Mouse (Mus musculus) hindbrain, embryonic 15.5 days (tissue): Measurements from ENCODE around the gene Fam43b. TPM values are rescaled to one million over a fixed set of nuclear protein-coding genes. Genes with fewer than 3 reads are reported as not detected.
A peak's percentile ranks its signal among the peaks of the same experiment; 100 is the strongest.

Experiments used
- ATAC-seq: fragments of 200-750 bp; cut with Nextera tagmentation; 2 replicates; pipeline ENCODE4 v1.8.0; 2017; ENCODE audit warnings: low read depth, moderate number of reproducible peaks, moderate TSS enrichment; ENCODE audit not compliant: low FRiP score
- H3K27ac ChIP-seq: fragments of 300-500 bp; sonication (generic); replicated peaks from 2 replicates; pipeline ENCODE4 v1.5.1; 2015; ENCODE audit warnings: mild to moderate bottlenecking, inconsistent platforms
- H3K27me3 ChIP-seq: fragments of 300-500 bp; sonication (generic); 2 replicates; pipeline ENCODE4 v1.6.1; 2015; ENCODE audit warnings: control low read depth, inconsistent platforms
- H3K36me3 ChIP-seq: fragments of 300-500 bp; sonication (generic); 2 replicates; pipeline ENCODE4 v1.6.1; 2015; ENCODE audit warnings: control low read depth, inconsistent platforms
- H3K4me1 ChIP-seq: fragments of 300-500 bp; sonication (generic); replicated peaks from 2 replicates; pipeline ENCODE4 v1.6.1; 2015; ENCODE audit warnings: control low read depth, inconsistent platforms
- H3K4me2 ChIP-seq: fragments of 300-500 bp; sonication (generic); 2 replicates; pipeline ENCODE4 v1.6.1; 2015; ENCODE audit warnings: moderate library complexity, mild to moderate bottlenecking, inconsistent platforms
- H3K4me3 ChIP-seq: fragments of 300-500 bp; sonication (generic); 2 replicates; pipeline ENCODE4 v1.5.1; 2015; ENCODE audit warnings: mild to moderate bottlenecking, inconsistent platforms
- H3K9ac ChIP-seq: fragments of 300-500 bp; sonication (generic); 2 replicates; pipeline ENCODE4 v1.6.1; 2015; ENCODE audit warnings: inconsistent platforms
- H3K9me3 ChIP-seq: fragments of 300-500 bp; sonication (generic); 2 replicates; pipeline ENCODE4 v1.6.1; 2016; ENCODE audit warnings: control low read depth, inconsistent platforms
- WGBS: fragments of 180-500 bp; shearing (Covaris S2); methylation state at CpG from one replicate; pipeline ENCODE4 v1.1.7; 2015; 5-methylcytosine and 5-hydroxymethylcytosine counted together
- polyA plus RNA-seq: library from polyadenylated mRNA; unstranded; fragments of >200 nt; fragmentation: Nextera tagmentation; extraction: Ambion mirVana; gene quantifications from 2 replicates; pipeline ENCODE4 v1.2.1, GENCODE M21; 2015

Fam43b gene
- polyA plus RNA-seq, 1 experiment from 2014 or later, result 16.5 TPM

DNA sequence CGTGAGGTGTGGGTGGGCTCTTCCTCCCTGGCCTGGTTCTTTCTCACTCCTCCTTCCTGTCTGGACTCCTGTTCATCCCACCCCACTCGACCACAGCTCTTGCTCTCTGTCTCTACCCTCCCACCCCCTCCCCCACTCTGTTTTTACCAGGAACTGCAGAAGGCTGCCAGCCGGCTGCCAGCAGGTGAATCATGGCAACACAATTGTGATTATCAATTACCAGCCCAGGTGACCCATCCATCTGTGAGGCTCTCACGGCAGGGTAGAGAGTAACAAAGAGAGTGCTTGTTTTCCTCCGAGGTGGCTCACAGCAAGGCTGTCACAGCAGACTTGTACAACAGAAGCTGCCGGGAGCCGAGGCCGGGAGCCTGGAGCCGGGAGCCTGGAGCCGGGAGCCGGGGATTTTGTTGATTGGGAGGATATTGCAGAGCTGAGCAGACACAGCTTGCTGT, 34.9 kb downstream of the Fam43b start:
- Histone ChIP-seq H3K9me3 (no peaks in the 10 kb centered on the region), H3K9ac (no peak overlapping the region; the same call in 1 of the 2 replicates), H3K36me3 (no peaks in the 10 kb centered on the region), H3K27ac (peak overlapping the region; percentile 63), H3K4me3 (no peak overlapping the region), H3K27me3 (0 out of 2 replicates have a peak, but pooled peaks cover 2% of the 10 kb centered on the region), H3K4me2 (peak overlapping the region; percentile 32), H3K4me1 (peaks cover 13% of the 10 kb centered on the region; the same call in 1 of the 2 replicates)
- 2% methylated on average over 11 of the region's 11 CpGs for WGBS
- peak; percentile 27; the same call in 1 of the 2 replicates for ATAC-seq

DNA sequence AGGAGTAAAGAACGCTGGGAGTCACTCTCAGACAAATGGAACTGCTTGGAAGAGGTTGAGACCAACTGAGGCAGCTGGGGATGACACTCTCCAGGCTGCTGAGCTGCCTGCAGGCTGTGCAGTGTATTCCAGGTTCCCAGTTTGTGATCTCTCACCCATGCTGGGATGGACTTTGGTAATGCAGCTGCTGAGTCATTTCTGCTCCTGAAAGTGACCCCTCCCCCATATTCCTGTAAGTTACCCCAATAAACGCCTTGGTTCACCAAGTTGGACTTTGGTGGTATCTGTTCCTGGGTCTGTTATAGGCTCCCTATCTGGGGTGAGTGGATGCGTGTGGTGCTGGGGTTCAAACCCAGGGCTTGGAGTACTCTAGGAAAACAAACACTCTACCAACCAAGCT, 38.2 kb downstream of the Fam43b start:
- no peaks in the 10 kb centered on the region for H3K9me3 ChIP-seq
- ATAC-seq, result no peak
- no peak overlapping the region for H3K4me3 ChIP-seq
- 73% methylated on average over 3 of the region's 3 CpGs for WGBS
- H3K27me3 ChIP-seq, result no peaks in the 10 kb centered on the region
- no peak overlapping the region for H3K9ac ChIP-seq
- no peak overlapping the region for H3K4me2 ChIP-seq
- no peaks in the 10 kb centered on the region for H3K36me3 ChIP-seq
- H3K27ac ChIP-seq, result no peak overlapping the region
- H3K4me1 ChIP-seq, result peaks cover 13% of the 10 kb centered on the region; the same call in 1 of the 2 replicates

DNA sequence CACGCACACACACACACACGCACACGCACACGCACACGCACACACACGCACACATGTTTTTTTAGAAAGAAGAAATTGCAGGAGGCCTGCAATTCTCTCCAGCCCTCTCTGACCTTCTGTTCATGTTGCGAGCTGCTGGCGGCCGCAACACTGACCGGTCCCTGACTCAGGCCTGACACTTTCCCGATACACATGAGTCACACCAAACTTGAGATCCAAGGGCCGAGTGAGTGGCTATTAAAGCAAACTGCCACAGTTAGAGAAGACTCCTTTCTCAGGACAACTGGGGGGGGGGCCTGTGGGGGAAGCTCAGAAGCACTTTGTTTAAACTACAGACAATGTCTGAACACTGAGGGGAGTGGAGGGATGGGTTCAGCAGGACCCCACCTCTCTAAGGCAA, 39.8 kb downstream of the Fam43b start:
- H3K36me3 ChIP-seq, result no peaks in the 10 kb centered on the region
- no peak overlapping the region for H3K4me2 ChIP-seq
- H3K9me3 ChIP-seq, result no peaks in the 10 kb centered on the region
- no peak overlapping the region for H3K9ac ChIP-seq
- H3K4me3 ChIP-seq, result no peak overlapping the region
- ATAC-seq, result no peak
- peaks cover 8% of the 10 kb centered on the region; the same call in 1 of the 2 replicates for H3K4me1 ChIP-seq
- no peak overlapping the region for H3K27ac ChIP-seq
- whole genome bisulfite sequencing, result 91% methylated on average over 12 of the region's 12 CpGs
- no peaks in the 10 kb centered on the region for H3K27me3 ChIP-seq

DNA sequence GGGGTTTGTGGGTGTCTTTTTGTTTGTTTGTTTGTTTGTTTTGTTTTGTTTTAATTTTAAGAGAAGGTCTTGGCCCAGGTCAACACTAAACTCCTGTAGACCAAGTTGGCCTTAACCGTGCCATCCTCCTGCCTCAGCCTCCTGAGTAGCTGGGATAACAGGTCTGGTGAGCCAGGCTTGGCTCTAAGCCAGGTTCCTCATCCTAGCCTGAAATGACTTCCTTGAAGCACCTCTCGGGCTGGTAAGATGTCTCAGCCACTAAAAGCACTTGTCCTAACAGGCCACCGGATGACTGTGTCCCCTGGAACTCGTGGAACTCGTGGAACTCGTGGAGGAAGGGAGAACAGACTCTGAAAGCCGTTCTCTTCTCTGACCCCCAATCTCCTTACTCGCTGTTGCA, 40.2 kb downstream of the Fam43b start:
- ATAC-seq, result no peak
- Histone ChIP-seq H3K27me3 (no peaks in the 10 kb centered on the region), H3K4me2 (no peak overlapping the region), H3K36me3 (no peaks in the 10 kb centered on the region), H3K4me3 (no peak overlapping the region), H3K4me1 (peaks cover 4% of the 10 kb centered on the region; the same call in 1 of the 2 replicates), H3K9ac (no peak overlapping the region), H3K27ac (no peak overlapping the region), H3K9me3 (no peaks in the 10 kb centered on the region)
- 91% methylated on average over 8 of the region's 8 CpGs for whole genome bisulfite sequencing

DNA sequence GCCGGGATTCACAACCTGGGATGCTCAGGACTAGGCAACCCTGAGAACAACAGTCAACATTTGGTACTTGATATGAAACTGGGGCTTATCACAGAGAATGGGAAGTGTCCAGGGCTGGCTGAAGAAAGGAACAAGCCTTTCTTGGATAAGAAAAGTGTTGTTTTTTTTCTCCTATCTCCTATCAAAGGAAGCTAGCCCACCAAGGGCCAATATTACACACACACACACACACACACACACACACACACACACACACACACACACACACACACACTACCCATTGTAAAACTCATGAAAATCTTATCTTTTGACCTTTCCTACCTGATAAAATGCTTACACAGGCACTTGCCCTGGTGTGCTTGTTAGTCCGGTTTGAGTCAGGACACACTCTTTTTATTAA, 40.8 kb downstream of the Fam43b start:
- no peaks in the 10 kb centered on the region for H3K27me3 ChIP-seq
- no peak for ATAC-seq
- no peak overlapping the region for H3K9ac ChIP-seq
- H3K27ac ChIP-seq, result no peak overlapping the region
- H3K4me2 ChIP-seq, result no peak overlapping the region
- 88% methylated on average over 2 of the region's 2 CpGs for WGBS
- H3K4me1 ChIP-seq, result no peaks in the 10 kb centered on the region
- H3K9me3 ChIP-seq, result no peaks in the 10 kb centered on the region
- no peak overlapping the region for H3K4me3 ChIP-seq
- no peaks in the 10 kb centered on the region for H3K36me3 ChIP-seq

DNA sequence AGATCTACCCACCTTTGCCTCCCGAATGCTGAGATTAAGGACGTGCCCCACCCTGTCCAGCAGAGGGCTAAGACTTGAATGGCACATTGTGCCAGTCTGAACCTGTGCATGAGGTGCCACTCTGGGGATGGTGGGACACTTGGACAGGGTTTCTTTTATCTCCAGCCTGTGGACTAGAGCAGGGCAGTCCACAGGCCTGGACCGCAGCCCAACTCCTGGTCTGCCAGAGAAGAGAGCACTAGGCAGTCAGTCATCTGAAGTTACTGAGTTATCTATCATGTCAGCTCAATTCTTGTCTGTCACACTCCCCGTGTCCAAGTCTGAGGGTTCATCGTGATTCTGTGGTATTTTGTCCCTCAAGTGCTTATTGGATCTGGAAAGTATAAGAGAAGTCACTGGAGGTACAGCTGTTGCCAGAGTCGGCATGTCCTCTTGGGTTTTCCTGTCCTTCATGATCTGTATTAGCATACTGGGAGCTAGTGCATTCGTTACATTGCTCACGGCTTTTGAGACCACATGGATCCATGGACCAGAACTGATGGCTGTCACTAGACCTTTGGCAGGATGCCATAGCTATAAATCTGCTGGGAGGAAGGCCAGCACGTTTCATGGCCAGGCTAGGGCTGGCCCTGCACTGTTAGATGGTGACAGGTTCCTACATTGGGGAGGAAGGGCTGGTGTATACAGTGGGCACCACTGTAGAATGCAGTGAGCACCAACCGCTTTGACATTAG, 42.7 kb downstream of the Fam43b start:
- Histone ChIP-seq H3K27me3 (no peaks in the 10 kb centered on the region), H3K36me3 (no peaks in the 10 kb centered on the region), H3K4me3 (no peak overlapping the region), H3K4me2 (no peak overlapping the region), H3K4me1 (no peaks in the 10 kb centered on the region), H3K9me3 (no peaks in the 10 kb centered on the region), H3K9ac (no peak overlapping the region), H3K27ac (no peak overlapping the region)
- 65% methylated on average over 10 of the region's 10 CpGs for WGBS
- no peak for ATAC-seq

DNA sequence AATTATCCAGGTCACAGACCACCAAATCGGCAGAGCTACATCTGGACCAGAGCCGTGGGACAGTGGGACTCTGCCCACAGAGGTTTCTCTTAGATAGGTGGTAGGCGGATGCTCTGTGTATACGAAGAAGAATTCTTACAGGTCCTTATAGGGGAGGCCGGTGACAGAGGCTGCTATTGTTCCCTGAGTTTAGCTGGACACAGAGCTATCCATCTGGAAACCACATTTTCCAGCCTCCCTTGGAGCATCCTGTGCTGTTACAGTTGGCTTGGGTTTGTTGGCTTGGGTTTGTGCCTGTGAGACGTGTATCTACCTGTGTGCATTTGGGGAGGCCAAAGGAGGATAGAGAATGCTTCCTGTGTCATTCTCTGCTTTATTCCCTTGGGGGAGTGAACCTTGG, 43.6 kb downstream of the Fam43b start:
- Histone ChIP-seq H3K9me3 (no peaks in the 10 kb centered on the region), H3K4me1 (no peaks in the 10 kb centered on the region), H3K27me3 (no peaks in the 10 kb centered on the region), H3K36me3 (no peaks in the 10 kb centered on the region), H3K4me3 (no peak overlapping the region), H3K27ac (no peak overlapping the region), H3K4me2 (no peak overlapping the region), H3K9ac (no peak overlapping the region)
- ATAC-seq, result no peak
- 84% methylated on average over 6 of the region's 6 CpGs for WGBS

DNA sequence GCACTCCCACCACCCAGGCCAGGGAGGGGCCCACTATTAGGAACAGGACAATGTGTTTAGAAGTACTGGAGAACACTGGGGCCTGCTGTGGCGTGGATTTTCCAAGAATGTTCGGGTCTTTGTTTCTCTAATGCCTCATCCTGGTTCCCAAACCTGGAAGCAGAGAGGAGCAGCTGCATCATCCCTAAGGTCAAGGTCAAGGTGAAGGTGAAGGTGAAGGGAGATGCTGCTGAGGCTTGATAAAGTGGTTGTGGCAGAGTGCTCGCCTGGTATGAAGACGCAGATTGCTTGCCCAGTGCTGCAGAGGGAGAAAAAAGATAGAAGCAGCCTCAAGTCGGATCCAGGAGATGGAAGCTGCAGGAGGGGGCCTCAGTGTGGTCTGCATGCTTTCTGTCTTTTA, 44.5 kb downstream of the Fam43b start:
- H3K9ac ChIP-seq, result no peak overlapping the region
- H3K36me3 ChIP-seq, result no peaks in the 10 kb centered on the region
- H3K4me1 ChIP-seq, result no peaks in the 10 kb centered on the region
- H3K4me2 ChIP-seq, result no peak overlapping the region
- 86% methylated on average over 5 of the region's 5 CpGs for WGBS
- no peak overlapping the region for H3K27ac ChIP-seq
- no peak for ATAC-seq
- no peaks in the 10 kb centered on the region for H3K27me3 ChIP-seq
- no peaks in the 10 kb centered on the region for H3K9me3 ChIP-seq
- no peak overlapping the region for H3K4me3 ChIP-seq

DNA sequence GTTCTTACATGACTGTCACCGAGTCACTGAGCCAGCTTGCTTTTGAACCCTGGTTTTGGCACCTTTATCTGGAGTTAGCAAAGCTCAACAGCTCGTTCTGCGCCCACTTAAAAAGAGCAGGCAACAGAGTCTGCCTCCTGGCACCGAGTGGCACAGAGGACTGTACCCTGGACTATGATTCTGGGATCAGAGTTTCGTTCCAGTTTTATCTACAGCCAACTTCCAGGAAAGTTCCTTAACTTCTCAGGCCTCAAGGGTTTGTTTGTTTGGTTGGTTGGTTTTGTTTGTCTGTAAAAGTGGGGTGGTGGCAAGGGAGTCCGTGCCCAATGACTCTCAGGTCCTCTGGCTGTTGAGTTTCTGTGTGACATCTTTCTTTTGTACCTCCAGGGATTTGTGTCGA, 47.6 kb downstream of the Fam43b start:
- no peak overlapping the region for H3K4me2 ChIP-seq
- H3K9me3 ChIP-seq, result no peaks in the 10 kb centered on the region
- no peaks in the 10 kb centered on the region for H3K4me1 ChIP-seq
- no peak overlapping the region for H3K27ac ChIP-seq
- no peak for ATAC-seq
- no peaks in the 10 kb centered on the region for H3K36me3 ChIP-seq
- H3K9ac ChIP-seq, result no peak overlapping the region
- no peak overlapping the region for H3K4me3 ChIP-seq
- H3K27me3 ChIP-seq, result no peaks in the 10 kb centered on the region
- 82% methylated on average over 7 of the region's 7 CpGs for WGBS

DNA sequence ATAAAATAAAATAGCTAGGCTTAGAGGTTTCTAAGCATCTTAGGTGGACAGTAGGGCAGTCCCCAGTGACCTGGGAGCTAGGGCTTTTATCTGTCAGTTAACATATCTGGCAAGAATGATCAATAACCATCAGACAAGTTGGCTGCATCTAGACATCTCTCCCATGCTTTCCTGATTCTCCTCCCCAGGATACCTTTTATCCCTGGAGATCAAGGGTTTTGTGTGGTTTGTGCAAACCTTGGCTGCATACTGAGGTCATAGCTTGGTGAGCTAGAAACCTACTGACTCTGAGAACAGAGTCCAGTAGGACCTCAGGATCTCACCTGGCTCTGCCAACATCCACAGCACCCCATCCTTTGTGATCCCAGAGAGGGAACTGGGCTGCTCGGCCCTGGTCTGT, 49.0 kb downstream of the Fam43b start:
- Histone ChIP-seq H3K9ac (no peak overlapping the region), H3K27me3 (no peaks in the 10 kb centered on the region), H3K27ac (no peak overlapping the region), H3K36me3 (no peaks in the 10 kb centered on the region), H3K4me3 (no peak overlapping the region), H3K9me3 (no peaks in the 10 kb centered on the region), H3K4me2 (no peak overlapping the region), H3K4me1 (peaks cover 5% of the 10 kb centered on the region; the same call in 1 of the 2 replicates)
- 68% methylated on average over 1 of the region's 1 CpGs for WGBS
- no peak for ATAC-seq

DNA sequence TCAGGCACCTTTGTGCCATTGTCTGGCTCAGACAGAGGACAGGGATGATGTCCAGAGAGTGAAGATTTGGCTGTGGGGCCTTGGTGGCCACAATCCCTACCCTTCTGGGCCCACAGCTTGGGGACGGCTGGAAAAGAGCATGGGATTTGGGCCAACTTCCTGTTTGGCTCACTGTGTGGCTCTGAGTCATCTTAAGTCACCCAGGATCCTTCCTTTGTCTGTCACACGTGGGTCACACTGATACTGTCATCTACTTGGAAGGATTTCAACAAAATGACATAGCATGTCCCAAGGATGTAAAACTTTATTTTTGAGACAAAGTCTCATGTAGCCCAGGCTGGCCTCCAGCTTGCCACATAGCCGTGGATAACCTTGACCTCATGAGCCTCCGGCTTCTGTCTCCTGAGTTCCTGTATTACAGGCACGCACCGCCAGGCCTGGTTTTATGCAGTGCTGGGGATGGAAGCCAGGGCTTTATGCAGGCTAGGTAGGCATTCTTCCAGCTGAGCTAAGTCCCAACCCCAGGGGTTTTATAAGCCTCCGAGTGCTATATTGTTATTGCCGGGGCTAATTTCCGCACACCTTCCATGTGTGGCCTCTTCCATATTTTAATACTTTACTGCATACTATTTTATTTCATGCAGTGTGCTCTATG, 51.3 kb downstream of the Fam43b start:
- no peak overlapping the region for H3K4me3 ChIP-seq
- no peak for ATAC-seq

More for the DNA sequence above, 51.3 kb downstream of the Fam43b start:
- no peak overlapping the region for H3K4me2 ChIP-seq
- no peaks in the 10 kb centered on the region for H3K36me3 ChIP-seq
- WGBS, result 73% methylated on average over 9 of the region's 9 CpGs
- H3K4me1 ChIP-seq, result peaks cover 5% of the 10 kb centered on the region; the same call in 1 of the 2 replicates
- no peaks in the 10 kb centered on the region for H3K27me3 ChIP-seq
- no peaks in the 10 kb centered on the region for H3K9me3 ChIP-seq
- no peak overlapping the region for H3K9ac ChIP-seq
- H3K27ac ChIP-seq, result no peak overlapping the region
